Mouse (Mus musculus): ENCODE results near the gene Myh14.

DNA sequence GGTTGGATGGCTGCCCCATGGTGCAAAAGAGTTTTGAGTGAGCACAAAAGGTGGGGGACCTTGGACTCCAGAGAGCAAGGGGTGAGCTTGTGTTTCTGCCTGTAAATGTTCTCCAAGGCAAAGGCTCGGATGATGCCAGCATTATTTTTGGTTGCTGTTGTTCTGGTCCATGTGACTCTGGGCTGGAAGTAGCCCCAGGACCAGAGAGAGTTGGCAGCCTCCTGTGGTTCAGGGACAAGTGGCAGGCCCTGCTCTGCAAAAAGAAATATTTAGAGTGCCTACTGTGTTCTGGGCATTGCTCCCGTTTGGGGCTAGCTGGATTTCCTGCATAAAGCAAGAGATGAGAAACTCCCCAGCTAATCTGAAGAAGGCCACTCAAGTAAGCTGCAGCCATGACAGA lies 6.0 kb upstream of the Myh14 start:
- no peak for TF ChIP-seq CTCF (IDR thresholded peaks at IDR 0.05; ENCODE audit: low read depth, low read length)
- TF ChIP-seq POLR2A (IDR thresholded peaks at IDR 0.05; ENCODE audit: insufficient read depth, low read length), result no peak

Data from ES-Bruce4 (cell line).